Mouse (Mus musculus): ENCODE data around the gene Gm21954. TPM values are rescaled to one million over a fixed set of nuclear protein-coding genes. Genes with fewer than 3 reads are reported as not detected.

Gm21954 gene
- total RNA-seq, 2 experiments from 2014 or later: not detected

- peak; percentile 67 for DNase-seq
Measured at GRCm38 (mm10) chr3:55415527-55415950, 56.5 kb downstream of the Gm21954 start.

Other genes with a start within 250 kb of the Gm21954 start
- 100 to 1,000 TPM; 577 to 611 TPM for gene Dclk1, start 229.8 kb downstream of the Gm21954 start, total RNA-seq (2021)